ENCODE assay signal across 17 mouse cellular contexts in the genomic region with DNA sequence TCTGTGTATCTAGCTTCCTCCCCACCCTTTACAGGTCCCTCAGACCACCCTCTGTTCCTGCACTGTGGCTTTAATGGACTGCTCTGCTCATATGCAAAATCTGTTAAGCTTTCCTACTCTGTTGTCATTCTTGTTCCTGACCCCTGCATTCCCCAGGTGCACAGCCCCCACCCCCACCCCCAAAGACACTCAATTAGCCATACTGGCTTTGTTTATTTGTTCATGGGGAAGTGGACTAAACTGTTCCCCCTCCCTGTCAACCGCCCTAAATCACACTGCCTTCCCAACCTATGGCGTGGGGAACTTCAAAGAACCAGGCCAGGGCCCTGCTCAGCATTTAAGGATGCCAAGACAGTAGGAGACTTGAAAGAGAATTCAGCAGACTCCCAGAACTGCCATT.
DNase-seq lines count a peak whose midpoint lies in the region; ATAC-seq lines count a peak whose summit lies in the region.
"Had no signal": no experiment of that assay in that cellular context is flagged by ENCODE, and none has a peak within 500 bp of the region (broad histone marks: within the 10 kb centered on the region; RNA-seq: fewer than 3 reads in every experiment).

No protein-coding gene starts in this region.

- ATAC-seq in midbrain, embryonic 16.5 days = no peak
- no peak for ATAC-seq in limb, embryonic 11.5 days (ENCODE audit: insufficient number of reproducible peaks, low FRiP score, low TSS enrichment, low read depth)
- ATAC-seq in neural tube, embryonic 15.5 days (ENCODE audit: low FRiP score) = no peak
- ATAC-seq: forebrain, embryonic 15.5 days; liver, embryonic 12.5 days had no signal

- no peak overlapping the region for H3K4me2 ChIP-seq in midbrain, embryonic 16.5 days (ENCODE audit: low read length)
- no peak overlapping the region for H3K4me2 ChIP-seq in limb, embryonic 11.5 days (ENCODE audit: low read depth, severe bottlenecking)
- H3K4me2 ChIP-seq in neural tube, embryonic 15.5 days = no peak overlapping the region
- H3K4me2 ChIP-seq: forebrain, embryonic 15.5 days; hindbrain, embryonic 12.5 days; liver, embryonic 12.5 days; lung, embryonic 15.5 days; neural tube, embryonic 13.5 days had no signal

- no peaks in the 10 kb centered on the region for H3K27me3 ChIP-seq in midbrain, embryonic 10.5 days (ENCODE audit: low read depth, poor library complexity, severe bottlenecking)
- H3K27me3 ChIP-seq in midbrain, embryonic 16.5 days (ENCODE audit: control insufficient read depth, insufficient read depth, low read depth, low read length) = no peaks in the 10 kb centered on the region
- H3K27me3 ChIP-seq in limb, embryonic 11.5 days (ENCODE audit: control insufficient read depth, insufficient read depth, low read length) = no peaks in the 10 kb centered on the region
- no peaks in the 10 kb centered on the region for H3K27me3 ChIP-seq in neural tube, embryonic 15.5 days (replicated peaks)
- H3K27me3 ChIP-seq: forebrain, embryonic 15.5 days; hindbrain, embryonic 12.5 days; liver, embryonic 12.5 days; lung, embryonic 15.5 days; neural tube, embryonic 13.5 days had no signal

- intact Hi-C loops in heart, postnatal 14 days (cut with DNase I) = no loop called here

- no peaks in the 10 kb centered on the region for H3K36me3 ChIP-seq in midbrain, embryonic 10.5 days
- no peaks in the 10 kb centered on the region for H3K36me3 ChIP-seq in midbrain, embryonic 16.5 days (ENCODE audit: control insufficient read depth, insufficient read depth, low read length)
- no peaks in the 10 kb centered on the region for H3K36me3 ChIP-seq in limb, embryonic 11.5 days (ENCODE audit: control insufficient read depth, insufficient read depth, low read length)
- no peaks in the 10 kb centered on the region for H3K36me3 ChIP-seq in neural tube, embryonic 15.5 days
- H3K36me3 ChIP-seq: forebrain, embryonic 15.5 days; hindbrain, embryonic 12.5 days; liver, embryonic 12.5 days; lung, embryonic 15.5 days; neural tube, embryonic 13.5 days had no signal

- WGBS in midbrain, embryonic 10.5 days = 11% methylated on average over 2 of the region's 2 CpGs
- WGBS in midbrain, embryonic 16.5 days = 9% methylated on average over 2 of the region's 2 CpGs
- 7% methylated on average over 2 of the region's 2 CpGs for WGBS in limb, embryonic 11.5 days
- WGBS in neural tube, embryonic 15.5 days = 11% methylated on average over 2 of the region's 2 CpGs

- peak overlapping the region; percentile 65 for H3K27ac ChIP-seq in midbrain, embryonic 10.5 days (replicated peaks)
- no peak overlapping the region for H3K27ac ChIP-seq in midbrain, embryonic 16.5 days (ENCODE audit: low read length)
- no peak overlapping the region for H3K27ac ChIP-seq in limb, embryonic 11.5 days (replicated peaks; ENCODE audit: low read depth, low read length)
- H3K27ac ChIP-seq in neural tube, embryonic 15.5 days (replicated peaks) = no peak overlapping the region
- H3K27ac ChIP-seq: forebrain, embryonic 15.5 days; hindbrain, embryonic 12.5 days; liver, embryonic 12.5 days; lung, embryonic 15.5 days; neural tube, embryonic 13.5 days had no signal

- peak; percentile 78 for DNase-seq in heart, adult 11 months
- DNase-seq in heart, postnatal 14 days = no peak
- peak; percentile 29 for DNase-seq in midbrain, embryonic 10.5 days (ENCODE audit: low spot score)
- DNase-seq in embryo, embryonic 9.5 days (ENCODE audit: extremely low spot score) = peak; percentile 70
- DNase-seq in limb, embryonic 11.5 days (ENCODE audit: low spot score) = peak; percentile 27
- DNase-seq in frontal cortex, postnatal 25 days (ENCODE audit: low spot score in 2 of 2) = no peak
- DNase-seq: cerebellum, postnatal 10 days; gastrocnemius, postnatal 10 days; right cerebral cortex, postnatal 25 days; thymus, postnatal 14 days had no signal

- H3K4me3 ChIP-seq in midbrain, embryonic 10.5 days = no peak overlapping the region
- no peak overlapping the region for H3K4me3 ChIP-seq in midbrain, embryonic 16.5 days (ENCODE audit: low read depth, low read length)
- no peak overlapping the region for H3K4me3 ChIP-seq in limb, embryonic 11.5 days (ENCODE audit: low read depth, low read length)
- H3K4me3 ChIP-seq in neural tube, embryonic 15.5 days (replicated peaks) = no peak overlapping the region
- H3K4me3 ChIP-seq: forebrain, embryonic 15.5 days; hindbrain, embryonic 12.5 days; liver, embryonic 12.5 days; lung, embryonic 15.5 days; neural tube, embryonic 13.5 days had no signal

- H3K4me1 ChIP-seq in midbrain, embryonic 10.5 days = peaks cover 26% of the 10 kb centered on the region
- H3K4me1 ChIP-seq in midbrain, embryonic 16.5 days (ENCODE audit: control insufficient read depth, insufficient read depth, low read length) = no peaks in the 10 kb centered on the region
- H3K4me1 ChIP-seq in limb, embryonic 11.5 days (ENCODE audit: control insufficient read depth, insufficient read depth, low read length) = peaks cover 6% of the 10 kb centered on the region; the same call in 1 of the 2 replicates
- no peaks in the 10 kb centered on the region for H3K4me1 ChIP-seq in neural tube, embryonic 15.5 days
- H3K4me1 ChIP-seq: liver, embryonic 12.5 days had no signal

- no peak overlapping the region for H3K9ac ChIP-seq in midbrain, embryonic 16.5 days (ENCODE audit: low read depth, low read length)
- H3K9ac ChIP-seq in limb, embryonic 11.5 days (ENCODE audit: low read length) = no peak overlapping the region
- no peak overlapping the region for H3K9ac ChIP-seq in neural tube, embryonic 15.5 days (replicated peaks)
- H3K9ac ChIP-seq: forebrain, embryonic 15.5 days; hindbrain, embryonic 12.5 days; liver, embryonic 12.5 days; lung, embryonic 15.5 days; neural tube, embryonic 13.5 days had no signal

- H3K9me3 ChIP-seq in midbrain, embryonic 10.5 days (replicated peaks) = no peaks in the 10 kb centered on the region
- H3K9me3 ChIP-seq in midbrain, embryonic 16.5 days (replicated peaks; ENCODE audit: control insufficient read depth, low read length, poor library complexity, severe bottlenecking) = no peaks in the 10 kb centered on the region
- H3K9me3 ChIP-seq in limb, embryonic 11.5 days (ENCODE audit: control insufficient read depth, low read length) = no peaks in the 10 kb centered on the region
- H3K9me3 ChIP-seq in neural tube, embryonic 15.5 days (replicated peaks) = no peaks in the 10 kb centered on the region
- H3K9me3 ChIP-seq: forebrain, embryonic 15.5 days; hindbrain, embryonic 12.5 days; liver, embryonic 12.5 days; lung, embryonic 15.5 days; neural tube, embryonic 13.5 days had no signal

Comparison
In these comparisons a context has a peak if more than half of its experiments do, and no peak if none do; other contexts are left out.
1. DNase-seq: peak in heart, adult 11 months (single experiment), midbrain, embryonic 10.5 days (single experiment), embryo, embryonic 9.5 days (single experiment) and limb, embryonic 11.5 days (single experiment); none in heart, postnatal 14 days (0 of 2) and frontal cortex, postnatal 25 days (0 of 2).